ENCODE assay signal across 21 mouse cellular contexts in the genomic region with DNA sequence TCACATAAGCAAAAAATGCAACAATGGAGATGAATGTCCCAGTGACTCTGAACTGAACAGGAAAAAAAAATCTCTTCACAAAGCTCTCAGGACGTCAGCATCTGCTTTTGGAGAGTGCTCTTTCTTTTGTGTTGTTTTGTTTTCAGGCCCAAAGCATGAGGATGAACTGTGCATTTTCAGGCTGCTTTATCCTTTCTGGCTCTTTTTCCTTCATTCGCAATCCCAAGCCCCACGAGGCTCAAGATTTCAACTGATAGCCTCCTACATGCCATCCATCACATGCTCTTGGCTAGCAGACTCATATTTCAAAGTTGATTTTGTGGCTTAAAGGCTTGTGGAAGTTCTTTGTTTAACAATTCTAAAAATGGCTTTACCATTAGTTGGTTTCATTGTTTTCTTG.
"Had no signal": no experiment of that assay in that cellular context is flagged by ENCODE, and none has a peak within 500 bp of the region (broad histone marks: within the 10 kb centered on the region; RNA-seq: fewer than 3 reads in every experiment).

No protein-coding gene starts in this region.

- H3K9me3 ChIP-seq: limb, embryonic 12.5 days; limb, embryonic 15.5 days; neural tube, embryonic 12.5 days; neural tube, embryonic 15.5 days; stomach, embryonic 15.5 days had no signal

- H3K4me2 ChIP-seq: limb, embryonic 12.5 days; limb, embryonic 15.5 days; liver, embryonic 11.5 days; lung, embryonic 14.5 days; neural tube, embryonic 12.5 days; neural tube, embryonic 15.5 days; stomach, embryonic 15.5 days had no signal

- H3K27me3 ChIP-seq: limb, embryonic 12.5 days; limb, embryonic 15.5 days; neural tube, embryonic 12.5 days; neural tube, embryonic 15.5 days; stomach, embryonic 15.5 days had no signal

- ATAC-seq: liver, postnatal 0 days; lung, postnatal 0 days; midbrain, embryonic 16.5 days had no signal

- H3K9ac ChIP-seq: limb, embryonic 12.5 days; limb, embryonic 15.5 days; liver, embryonic 14.5 days; liver, postnatal 0 days; lung, embryonic 14.5 days; neural tube, embryonic 12.5 days; neural tube, embryonic 15.5 days; stomach, embryonic 15.5 days had no signal

- H3K4me1 ChIP-seq: limb, embryonic 12.5 days; limb, embryonic 15.5 days; neural tube, embryonic 12.5 days; neural tube, embryonic 15.5 days; stomach, embryonic 15.5 days had no signal

- H3K36me3 ChIP-seq: limb, embryonic 12.5 days; limb, embryonic 15.5 days; neural tube, embryonic 12.5 days; neural tube, embryonic 15.5 days; stomach, embryonic 15.5 days had no signal

- H3K27ac ChIP-seq: kidney, postnatal 0 days; limb, embryonic 12.5 days; limb, embryonic 15.5 days; liver, embryonic 14.5 days; macrophage; neural tube, embryonic 12.5 days; neural tube, embryonic 15.5 days; stomach, embryonic 15.5 days had no signal

- H3K4me3 ChIP-seq: limb, embryonic 12.5 days; limb, embryonic 15.5 days; neural tube, embryonic 12.5 days; neural tube, embryonic 15.5 days; stomach, embryonic 15.5 days had no signal

- DNase-seq: kidney, adult 18-20 months; kidney, adult 9 months; kidney, postnatal 25 days; left cerebral cortex, postnatal 4 days; liver, postnatal 0 days; lung, embryonic 14.5 days; right cerebral cortex, adult 18-20 months; right cerebral cortex, postnatal 14 days; spleen, adult 18-20 months; thymus, postnatal 25 days had no signal
